Mouse (Mus musculus): ENCODE results near the gene BC034090.

Gene BC034090

DNA sequence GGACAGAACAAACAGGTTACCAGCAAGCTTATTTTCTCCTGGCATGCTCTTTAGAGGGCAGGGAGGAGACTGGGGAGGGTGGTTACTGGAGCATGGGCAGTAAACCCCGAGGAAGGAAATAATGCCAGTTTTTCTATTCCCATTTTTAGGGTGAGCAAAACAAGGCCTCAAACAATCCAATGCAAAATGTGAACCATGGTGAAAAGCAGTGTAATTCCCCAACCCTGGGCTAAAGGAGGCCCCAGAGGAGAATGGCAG is 1.8 kb downstream of the BC034090 start:
- DNase-seq (ENCODE audit: low read depth, low spot score): no peak

DNA sequence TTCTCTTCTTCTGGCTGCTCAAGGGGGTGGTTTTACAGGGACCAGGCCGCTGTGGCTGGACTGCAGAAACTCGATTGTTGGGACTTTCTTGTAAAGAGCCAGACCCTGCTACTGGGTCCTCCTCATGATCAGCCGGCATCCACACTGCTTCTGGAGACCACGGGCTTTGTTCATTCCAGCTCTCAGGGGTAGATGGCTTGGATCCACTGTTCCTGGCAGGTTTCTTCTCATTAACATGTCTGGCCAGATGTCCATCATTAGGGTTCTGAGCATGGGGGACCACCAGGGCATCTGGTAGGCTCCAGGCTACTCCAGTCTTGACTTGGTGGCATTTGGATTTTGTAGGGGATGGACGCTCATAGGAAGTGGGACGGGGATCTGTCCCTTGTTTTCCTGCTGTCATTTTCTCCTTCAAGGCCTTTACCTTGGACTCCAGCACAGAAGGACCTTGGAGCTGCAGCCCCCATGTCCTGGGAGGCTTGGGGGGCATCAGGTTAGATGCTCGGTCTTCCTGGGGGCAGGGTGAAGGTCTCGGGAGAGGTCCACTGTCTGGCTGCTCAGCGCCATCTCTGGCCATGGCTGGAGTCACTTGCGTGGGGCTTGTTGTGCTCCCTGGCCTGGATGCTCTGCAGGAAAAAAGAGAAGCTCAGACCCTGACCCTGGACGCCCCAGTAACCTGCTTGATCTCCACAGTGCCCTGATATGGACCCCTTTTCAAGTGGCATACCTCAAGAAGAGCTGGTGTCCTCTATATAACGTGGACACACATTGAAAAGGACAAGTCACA is 2.4 kb downstream of the BC034090 start:
- DNase-seq (ENCODE audit: low read depth, low spot score): no peak

DNA sequence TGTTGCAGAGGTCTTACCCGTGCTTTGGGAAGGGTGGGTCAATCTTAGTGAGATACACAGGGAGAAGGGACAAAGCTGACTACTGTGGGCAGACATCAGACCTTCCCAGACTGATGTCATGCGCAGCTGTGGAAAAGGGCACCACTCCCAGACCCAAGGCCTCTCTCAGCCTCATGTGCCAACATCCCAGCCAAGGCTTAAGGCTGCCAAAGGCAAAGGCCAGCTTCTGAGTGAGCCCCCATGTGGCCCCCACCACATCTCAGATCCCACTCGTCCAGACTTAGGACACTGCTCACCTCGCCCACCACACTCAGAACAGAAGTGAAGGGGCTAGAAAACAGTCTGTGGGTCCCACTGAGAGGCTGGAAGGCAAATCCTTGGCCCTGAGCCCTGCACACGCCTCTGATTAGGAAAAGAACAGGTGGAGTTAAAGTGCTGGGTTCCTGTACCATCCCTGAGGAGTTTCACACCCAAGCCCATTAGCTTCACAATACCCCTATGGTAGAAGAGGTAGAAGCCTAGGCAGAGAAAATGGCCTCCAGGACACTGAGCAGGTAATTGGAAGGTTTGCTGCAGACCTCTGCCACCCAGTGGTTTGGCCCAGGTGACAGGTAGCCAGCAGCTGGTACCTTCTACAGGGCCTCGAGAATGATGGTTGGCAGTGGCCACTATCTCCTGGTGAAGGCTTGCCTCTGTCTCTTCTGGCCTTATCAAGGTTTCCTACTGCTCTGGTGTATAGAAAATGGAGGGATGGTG is 4.1 kb downstream of the BC034090 start:
- DNase-seq (ENCODE audit: low read depth, low spot score): no peak

DNA sequence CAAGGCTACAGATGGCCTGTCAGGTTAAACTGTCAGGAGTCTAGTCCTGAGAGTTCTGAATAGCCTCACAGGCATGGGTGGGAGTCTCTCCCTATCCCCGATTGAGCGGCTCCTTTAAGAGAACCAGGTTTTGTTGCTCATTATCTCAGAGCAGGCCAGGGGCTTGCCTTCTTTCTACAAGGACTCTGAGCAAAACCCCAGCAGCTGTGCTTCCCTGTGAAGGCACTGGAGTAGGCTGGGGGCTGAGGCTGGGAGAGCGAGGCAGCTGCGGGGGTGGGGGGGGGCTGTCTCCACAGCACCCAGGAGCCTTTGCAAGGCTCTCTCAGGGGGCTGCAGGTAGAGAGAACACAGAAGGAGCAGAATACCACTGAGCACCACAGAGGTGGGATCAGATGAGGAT is 5.1 kb downstream of the BC034090 start:
- no peak for DNase-seq (ENCODE audit: low read depth, low spot score)

DNA sequence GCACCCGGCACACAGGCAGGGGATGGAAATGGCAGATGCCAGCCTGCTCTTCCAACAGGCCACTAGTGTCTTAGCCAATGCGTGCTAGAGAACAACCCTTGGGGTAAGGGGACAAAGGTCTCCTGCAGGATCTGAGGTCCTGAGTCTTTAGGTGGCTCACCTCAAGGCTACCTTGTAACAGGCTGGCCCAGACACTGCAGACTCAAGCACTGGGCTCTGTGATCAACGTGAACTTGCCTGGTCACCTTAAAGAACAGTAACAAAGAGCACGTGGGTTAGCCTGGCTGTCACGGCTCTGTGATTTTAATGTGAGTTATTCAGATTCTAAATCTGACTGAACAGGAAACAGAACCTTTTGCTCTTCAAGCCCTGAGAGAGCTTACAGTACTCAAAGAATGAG is 6.1 kb downstream of the BC034090 start:
- DNase-seq (ENCODE audit: low read depth, low spot score): no peak

DNA sequence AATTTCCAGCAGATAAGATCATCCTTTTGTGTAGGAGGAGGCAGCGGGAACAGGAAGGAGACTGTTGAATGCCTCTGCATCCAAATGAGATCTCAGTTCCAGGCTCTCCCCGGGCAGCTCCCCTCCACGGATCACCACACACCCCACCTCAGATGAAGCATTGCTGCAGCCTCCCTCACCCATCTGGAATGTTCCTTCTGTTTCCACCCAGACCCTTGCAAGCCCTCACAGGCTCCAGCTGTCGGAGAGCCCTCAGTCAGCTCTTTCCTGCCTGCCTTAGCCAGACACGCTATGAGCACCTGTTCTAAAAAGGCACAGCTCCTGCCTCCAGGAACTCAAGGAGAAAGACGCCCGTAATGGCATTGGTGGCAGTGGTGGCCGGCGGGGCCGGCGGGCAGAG is 6.9 kb downstream of the BC034090 start:
- DNase-seq (ENCODE audit: low read depth, low spot score): no peak

DNA sequence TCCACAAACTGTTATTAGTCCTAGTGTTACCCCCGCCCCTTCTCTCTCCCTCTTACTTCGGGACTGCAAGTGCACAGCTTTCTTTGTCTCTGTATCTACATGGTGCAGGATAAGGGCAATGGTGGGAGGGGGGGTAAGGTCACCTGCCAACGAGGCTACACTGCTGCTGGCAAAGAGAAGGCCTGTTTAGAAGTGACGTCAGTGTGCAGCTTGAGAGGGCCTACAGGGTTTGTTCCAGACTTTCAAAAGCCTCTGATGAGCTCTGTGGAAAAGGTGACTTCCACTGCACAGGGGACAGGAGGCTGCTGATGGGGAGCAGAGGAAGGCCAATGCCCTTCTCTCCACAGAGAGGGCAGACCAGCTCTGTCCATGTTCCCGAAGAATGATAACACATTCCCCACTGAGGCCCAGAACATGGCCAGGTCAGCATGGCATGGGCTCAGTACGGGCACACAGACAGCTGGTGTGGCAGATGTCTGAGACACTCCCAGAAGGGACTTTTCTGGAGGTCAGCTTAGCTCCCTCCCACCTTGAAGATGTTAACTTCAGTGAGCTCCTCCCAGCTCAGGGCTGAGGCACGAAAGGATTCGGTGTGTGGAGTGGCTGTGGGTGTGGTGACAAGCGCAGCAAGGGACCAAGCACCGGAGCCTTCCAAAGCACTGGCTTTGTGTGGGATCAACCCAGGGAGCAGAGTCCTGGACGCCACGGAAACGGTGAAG is 7.8 kb downstream of the BC034090 start:
- DNase-seq (ENCODE audit: low read depth, low spot score): no peak

DNA sequence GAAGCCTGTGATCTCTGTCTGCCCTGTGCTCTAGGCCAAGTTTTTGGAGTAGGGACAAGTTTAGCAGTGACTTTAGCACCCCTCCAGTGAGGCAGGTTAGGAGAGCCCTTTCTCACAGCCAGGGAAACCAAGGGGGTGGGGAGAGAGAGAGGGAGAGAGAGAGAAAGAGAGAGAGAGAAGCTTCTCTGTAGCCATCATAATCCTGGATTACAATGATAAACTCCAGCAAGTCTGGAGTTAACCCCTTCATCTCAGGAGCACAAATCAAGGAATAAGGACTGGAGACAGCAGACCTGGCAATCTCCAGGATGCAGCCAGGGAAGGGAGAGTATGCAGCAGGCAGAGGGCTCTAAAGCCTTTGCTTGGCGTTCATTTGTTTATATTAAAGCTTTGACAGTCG is 8.6 kb downstream of the BC034090 start:
- no peak for DNase-seq (ENCODE audit: low read depth, low spot score)

DNA sequence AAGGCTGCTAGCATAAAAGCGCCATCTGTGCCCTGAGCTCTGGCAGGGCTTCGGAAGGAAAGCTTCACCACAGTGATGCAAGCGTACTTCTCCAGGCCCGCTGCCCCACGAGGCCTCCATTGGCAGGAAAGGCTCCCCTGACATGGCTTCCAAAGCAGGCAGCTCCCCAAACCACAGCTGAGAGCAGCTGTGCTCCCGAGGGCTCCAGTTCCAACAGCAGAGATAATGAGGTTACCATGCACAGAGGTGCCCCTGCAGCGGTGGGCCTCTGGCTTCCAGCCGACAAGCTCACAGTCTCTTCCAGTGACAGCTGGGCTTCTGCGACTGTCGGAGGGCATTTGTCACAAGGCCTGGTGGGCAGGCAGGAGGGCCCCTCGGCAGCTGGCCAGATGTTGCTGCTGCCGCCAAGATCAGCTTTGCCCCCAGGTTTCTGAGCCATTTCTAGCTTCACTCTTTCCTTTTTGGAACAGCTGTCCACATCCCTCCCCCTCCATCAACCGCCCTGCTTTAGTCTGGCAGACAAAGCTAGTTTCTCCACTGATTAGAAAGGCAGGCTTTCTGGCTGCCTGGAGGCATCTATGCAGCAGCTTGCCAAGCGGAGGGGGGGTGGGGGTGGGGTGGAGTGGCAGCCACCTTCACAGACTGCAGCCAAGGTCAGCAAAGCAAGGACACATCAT is 10.2 kb downstream of the BC034090 start:
- no peak for DNase-seq (ENCODE audit: low read depth, low spot score)

DNA sequence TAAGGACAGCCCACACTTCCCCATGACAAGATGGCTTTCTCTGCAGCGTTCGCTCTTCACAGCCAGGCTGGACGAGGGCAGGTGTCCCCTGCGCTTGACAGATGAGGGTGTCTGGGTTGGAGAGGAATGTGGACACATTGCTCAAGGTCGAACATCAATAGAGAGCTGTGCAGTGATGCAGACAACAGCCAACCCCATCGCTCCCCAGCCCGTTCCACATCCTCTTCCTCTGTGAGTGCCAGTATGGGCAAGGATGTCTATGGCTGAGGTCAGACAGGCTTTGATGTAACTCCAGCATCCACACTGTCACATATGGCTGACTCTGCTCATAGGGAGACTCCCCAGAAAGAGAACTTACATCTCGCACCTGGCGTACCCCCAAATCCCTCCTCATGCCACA is 10.9 kb downstream of the BC034090 start:
- no peak for DNase-seq (ENCODE audit: low read depth, low spot score)

DNA sequence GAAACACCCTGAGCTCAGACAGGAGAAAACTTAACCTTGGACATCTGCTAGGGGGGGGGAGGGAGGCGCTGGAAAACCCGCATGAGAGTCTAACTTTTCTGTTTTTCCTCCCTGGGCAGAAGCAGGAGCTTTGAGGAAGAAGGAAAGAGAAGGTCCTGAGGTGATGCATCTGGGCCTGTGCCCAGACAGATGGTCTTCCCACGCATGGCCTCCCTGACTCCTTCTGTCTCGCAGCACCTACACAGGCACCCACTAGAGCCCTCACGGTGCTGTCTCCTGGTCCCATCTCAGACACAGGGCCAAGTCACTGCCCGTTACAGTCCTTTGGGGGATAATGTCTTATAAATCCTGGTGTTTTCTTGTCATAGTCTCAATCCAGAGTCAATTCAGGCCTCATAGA is 11.5 kb downstream of the BC034090 start:
- no peak for DNase-seq (ENCODE audit: low read depth, low spot score)

DNA sequence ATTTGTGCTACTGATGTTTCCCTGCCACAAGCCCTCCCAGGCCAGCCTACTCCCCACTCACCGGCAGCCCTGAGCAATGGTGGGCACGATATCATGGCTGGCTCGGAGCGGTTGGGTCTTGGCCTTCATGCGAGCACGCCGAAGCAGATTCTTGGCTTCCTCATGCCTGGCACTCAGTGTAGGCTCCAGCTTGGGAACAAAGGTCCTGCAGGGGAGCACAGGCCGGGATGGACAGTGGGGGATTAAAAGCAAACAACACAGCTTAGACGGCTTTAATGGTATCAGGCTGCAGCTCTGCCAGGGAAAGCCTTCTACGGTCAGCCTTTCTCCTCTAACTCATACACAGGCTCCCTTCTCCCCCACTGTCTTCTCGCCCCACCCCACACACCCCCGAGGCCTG is 11.9 kb downstream of the BC034090 start:
- no peak for DNase-seq (ENCODE audit: low read depth, low spot score)

DNA sequence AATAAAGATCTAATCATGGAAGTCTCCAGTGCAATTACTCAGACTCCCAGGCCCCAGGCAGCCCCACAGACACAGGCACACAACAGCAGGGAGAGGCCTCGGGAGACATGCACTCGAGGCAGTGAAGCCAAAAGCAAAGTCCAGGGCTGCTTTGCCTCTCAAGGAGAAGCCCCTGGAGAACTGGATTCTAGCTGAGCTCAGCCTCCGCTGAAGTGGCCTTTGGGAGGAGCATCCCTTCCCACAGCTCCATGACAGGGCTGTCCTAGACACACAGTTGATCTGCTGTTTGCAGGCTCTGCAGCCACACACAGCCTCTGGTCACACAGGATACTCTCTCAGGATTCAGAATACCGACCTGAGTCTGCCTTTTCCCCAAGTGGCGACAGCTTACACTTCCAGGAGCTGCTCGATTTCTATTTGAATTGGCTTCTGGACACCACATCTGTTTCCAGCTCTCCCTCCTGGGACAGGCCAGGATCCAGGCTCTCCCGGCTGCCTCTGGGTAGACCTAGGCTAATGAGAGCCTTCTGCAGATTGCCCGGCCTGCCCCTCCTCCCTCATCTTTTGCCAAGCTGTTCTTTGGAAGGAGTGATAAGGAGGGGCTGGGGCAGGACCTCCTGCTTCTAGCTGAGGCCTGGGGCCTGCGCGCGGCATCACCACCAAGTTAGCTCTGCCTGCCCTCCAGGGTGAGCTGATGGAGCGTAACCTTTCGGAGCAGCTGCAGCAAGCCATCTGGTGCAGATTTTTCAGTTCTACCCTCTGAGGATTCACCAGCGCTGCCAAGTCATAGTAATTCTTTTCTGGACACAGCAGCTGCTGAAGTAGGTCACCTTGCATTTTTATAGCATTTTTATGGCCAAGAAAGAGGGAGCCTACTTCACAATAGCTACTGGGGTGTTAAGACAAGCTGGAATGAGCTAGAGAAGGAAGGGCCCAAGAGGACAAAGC is 14.5 kb downstream of the BC034090 start:
- no peak for DNase-seq (ENCODE audit: low read depth, low spot score)

DNA sequence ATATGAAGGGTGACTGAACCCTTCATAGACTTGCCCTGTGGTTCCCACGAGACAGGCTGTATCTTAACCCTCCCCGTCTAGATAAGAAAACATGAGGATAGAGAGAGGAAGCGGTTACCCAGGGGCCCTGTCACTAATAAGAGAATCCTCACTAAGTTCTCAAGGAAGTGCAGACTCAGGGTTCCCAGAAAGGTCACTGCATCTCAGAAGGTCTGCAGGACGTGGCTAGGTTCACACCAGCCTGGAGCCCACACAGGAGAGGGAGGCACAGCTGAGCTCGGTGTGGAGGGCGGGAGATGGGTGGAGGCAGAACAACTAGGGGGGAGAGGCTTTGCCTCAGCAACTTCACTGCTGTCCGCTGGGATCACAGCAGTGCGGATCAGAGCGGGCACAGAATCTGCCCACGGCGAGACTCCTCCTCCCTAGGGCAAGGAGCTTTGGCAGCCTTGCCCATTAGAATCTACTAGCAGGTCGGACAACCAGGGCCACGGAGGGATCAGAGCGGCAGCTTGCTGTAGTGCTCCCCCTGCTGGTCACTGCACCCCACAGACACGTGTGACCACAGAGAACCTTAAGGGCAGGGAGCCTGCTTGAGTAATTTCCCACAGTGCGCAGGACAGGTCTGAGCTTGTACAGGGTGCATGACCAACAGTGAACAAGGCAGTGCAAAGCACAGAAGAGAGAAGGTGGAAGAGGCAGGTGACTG is 20.2 kb downstream of the BC034090 start:
- DNase-seq (ENCODE audit: low read depth, low spot score): peak; percentile 71

DNA sequence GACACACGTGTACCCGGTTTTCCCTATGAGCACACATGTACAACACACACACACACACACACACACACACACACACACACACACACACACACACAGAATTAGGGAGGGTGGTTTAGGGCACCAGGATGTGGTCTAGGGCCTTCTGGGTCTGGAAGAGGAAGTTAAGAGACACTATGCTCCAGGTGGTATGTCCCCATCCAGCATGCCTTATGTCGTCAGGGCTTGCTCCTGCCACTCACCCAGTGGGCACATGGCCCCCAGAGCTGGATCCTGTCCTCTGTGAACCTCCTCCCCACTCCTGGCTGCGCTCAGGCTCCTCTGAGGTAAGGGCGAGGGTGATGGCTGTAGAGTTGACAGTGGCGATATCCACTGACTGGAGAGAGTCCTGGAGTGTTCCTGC is 21.2 kb downstream of the BC034090 start:
- no peak for DNase-seq (ENCODE audit: low read depth, low spot score)

DNA sequence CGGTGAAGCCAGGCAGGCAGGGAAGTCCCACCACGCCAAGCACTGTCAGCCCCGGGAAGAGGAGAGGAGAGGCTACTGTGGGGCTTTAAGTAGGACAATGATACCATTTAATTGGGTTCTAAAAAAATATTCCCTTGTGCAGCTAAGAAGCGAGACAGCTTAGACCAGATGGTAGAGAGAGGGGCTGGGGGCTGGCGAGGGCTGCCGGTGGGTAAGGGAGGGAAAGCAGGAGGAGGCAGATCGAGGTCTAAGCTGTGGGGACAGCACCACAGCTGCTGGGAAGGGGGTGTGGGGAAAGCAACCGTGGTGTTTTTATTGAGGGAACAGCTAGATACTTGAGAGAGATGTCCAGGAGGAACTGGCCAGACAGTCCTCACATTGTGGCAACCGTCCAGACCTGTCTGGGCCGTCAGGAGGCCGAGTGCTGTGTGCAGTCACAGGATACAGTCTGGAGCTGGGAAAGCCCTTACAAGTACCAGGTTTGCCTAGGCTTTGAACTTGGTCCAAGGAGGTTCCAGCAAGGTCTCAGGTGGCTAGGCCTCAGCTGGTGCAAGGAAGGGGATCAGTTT is 22.1 kb downstream of the BC034090 start:
- DNase-seq (ENCODE audit: low read depth, low spot score): no peak

DNA sequence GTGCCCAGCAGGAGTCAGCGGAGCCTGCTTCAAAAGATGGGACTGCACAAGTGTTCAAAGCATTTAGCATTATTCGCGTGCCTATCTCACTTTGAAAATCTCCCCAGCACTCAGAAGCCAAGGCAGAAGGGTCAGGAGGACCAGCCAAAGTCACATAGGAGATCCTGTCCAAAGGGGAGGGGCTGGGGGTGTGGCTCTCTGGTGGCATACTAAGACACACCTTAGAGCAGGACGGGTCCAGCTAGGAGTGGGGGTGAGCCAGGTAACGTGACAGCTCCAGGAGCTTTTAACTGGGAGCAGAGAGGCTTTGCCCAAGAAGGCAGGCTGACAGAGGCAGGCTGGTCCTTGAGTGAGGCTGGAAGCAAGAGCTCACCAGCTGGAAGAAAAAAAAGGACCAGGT is 25.3 kb downstream of the BC034090 start:
- no peak for DNase-seq (ENCODE audit: low read depth, low spot score)

DNA sequence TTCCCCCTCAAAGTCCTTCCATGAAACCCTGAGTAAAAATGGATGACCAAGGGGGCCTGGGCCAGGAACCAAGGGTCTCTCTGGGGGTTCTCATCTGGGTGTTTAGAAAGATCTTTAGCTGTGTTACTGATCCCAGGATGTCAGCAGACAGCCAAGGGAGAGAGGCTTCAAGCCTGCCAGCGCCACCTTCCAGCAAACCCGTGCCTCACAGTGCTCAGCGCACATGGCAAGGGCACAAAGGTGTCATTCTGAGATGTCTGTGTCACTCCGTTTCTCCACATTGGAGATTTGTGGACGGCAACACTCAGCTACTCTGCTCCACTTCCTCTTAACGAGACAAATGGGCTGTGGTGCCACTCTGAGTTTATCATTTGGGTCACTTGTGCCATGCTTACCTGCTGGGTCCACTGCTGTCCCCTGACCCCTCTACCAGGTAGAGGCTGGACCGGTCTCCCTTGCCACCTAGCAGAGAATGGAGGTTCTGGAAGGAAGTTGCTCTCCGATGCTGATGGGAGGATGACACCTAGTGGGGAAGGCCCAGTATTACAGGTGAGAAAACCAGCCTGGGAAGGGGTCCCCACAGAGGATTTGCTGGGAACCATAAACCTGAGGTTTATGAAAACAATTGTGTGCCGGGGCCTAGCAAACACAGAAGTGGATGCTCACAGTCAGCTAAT is 26.2 kb downstream of the BC034090 start:
- no peak for DNase-seq (ENCODE audit: low read depth, low spot score)

DNA sequence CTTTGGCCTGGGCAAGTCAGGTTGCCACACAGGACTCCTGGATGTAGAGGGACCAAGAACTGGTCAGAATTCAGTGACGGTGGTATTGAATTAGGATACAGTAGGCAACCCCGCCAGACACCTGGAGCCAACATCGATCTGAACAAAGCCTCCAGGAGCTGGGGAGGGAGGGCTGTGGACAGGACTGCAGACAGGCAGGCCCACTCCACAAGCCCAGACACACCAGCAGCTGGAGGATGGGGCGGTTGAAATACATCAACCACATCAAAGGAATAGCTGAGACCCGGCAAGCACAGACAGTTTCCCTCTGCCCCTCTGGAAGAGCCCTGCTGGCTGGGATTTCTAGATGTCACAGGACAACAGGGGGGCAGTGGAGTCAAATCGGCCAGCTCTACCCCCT is 27.4 kb downstream of the BC034090 start:
- DNase-seq (ENCODE audit: low read depth, low spot score): no peak

DNA sequence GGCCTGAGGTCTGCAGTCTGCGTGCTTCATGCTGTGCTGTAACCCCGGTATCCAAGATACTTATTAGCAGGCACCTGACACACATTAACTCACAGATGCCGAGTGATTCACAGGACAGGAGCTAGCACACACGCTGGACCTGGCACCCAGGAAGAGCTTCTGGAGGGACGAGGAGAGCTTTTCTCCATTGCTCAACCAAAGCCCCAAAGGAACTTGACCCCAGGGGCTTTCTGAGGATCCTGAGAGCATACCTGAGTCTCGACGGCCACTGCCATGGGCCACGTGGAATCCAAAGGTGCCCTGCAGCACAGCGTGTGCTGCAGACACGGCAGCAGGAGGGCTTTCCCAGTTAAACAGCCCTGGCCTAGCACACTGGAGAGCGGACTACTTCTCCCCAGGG is 27.9 kb downstream of the BC034090 start:
- no peak for DNase-seq (ENCODE audit: low read depth, low spot score)

All from WW6 (cell line).